Mouse (Mus musculus): ENCODE results near the gene Ucn2. TPM values are rescaled to one million over a fixed set of nuclear protein-coding genes. Genes with fewer than 3 reads are reported as not detected.

Ucn2 gene
- total and polyA plus RNA-seq, 3 experiments: 0.38 TPM; not detected in 2

DNA sequence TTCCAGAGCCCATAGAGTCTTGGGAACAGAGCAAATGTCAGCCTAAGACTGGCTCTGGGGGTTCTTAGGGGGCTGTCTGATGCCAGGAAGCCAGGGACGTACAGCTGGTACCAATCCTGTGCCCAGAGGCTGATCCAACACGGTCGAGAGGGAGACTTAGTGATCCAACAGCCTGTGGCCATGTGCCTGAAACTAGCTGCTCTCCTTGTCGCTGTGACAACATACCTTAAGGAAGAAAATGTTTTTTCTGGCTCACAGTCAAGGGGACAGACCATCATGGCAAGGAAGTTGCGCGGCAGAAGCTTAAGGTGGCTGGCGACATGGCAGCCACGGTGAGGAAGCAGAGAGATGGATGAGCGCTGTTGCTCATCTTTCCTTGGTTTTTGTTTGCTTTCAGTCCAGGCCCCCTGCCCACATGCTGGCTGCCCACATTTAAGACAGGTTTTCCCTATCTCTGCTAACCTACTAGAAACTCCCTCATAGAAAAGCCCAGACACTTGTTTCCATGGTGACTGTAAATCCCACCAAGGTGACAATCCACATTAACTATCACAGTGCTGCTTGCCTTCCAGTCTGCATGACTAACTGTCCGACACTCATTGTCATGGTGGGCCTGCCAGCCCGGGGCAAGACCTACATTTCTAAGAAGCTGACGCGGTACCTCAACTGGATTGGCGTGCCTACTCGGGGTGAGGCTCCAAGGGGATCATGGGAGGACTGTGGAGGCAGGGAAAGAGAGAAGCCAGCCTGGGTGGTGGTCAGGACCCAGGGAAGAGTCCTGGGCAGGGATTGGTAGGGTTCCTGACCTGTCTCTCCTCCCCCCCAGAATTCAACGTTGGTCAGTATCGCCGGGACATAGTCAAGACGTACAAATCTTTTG, 12.7 kb downstream of the Ucn2 start:
- Histone ChIP-seq H3K27me3 (ENCODE audit: insufficient read depth, low read length) (no peaks in the 10 kb centered on the region), H3K4me3 (ENCODE audit: low read depth, low read length) (peak overlapping the region; percentile 56; the same call in 1 of the 2 replicates), H3K36me3 (replicated peaks) (peaks cover 53% of the 10 kb centered on the region), H3K4me1 (ENCODE audit: insufficient read depth, low read depth, low read length) (peaks cover 67% of the 10 kb centered on the region), H3K9me3 (replicated peaks) (no peaks in the 10 kb centered on the region)
- DNase-seq (ENCODE audit: low spot score) (no peak), ATAC-seq (ENCODE audit: extremely low read depth, insufficient number of reproducible peaks, low FRiP score, poor library complexity, severe bottlenecking) (no peak)
- TF ChIP-seq CTCF (IDR thresholded peaks at IDR 0.05; ENCODE audit: low read depth, low read length) (no peak), POLR2AphosphoS5 (IDR thresholded peaks at IDR 0.05; ENCODE audit: insufficient replicate concordance, low read depth, low read length) (no peak), GATA2 (IDR thresholded peaks at IDR 0.05; ENCODE audit: borderline replicate concordance, low read depth, low read length) (no peak), GATA1 (IDR thresholded peaks at IDR 0.05; ENCODE audit: borderline replicate concordance, low read length) (no peak)

DNA sequence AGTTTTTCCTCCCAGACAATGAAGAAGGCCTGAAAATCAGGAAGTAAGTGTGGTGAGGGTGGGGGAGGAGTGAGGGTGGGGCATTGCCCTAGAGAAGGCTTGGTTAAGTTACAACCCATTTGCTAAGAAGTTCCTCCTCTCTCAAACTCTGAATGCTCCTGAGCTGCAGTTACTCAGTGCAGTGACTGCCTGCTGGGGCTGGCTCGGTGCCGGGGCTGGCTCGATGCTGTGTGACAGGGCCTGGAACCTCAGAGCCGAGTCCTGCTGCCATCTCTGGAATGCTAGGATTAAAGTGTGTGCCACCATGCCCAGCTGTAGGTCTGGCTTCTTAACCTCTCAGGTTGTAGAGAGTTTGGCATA, 13.3 kb downstream of the Ucn2 start:
- peak overlapping the region; percentile 56; the same call in 1 of the 2 replicates for H3K4me3 ChIP-seq (ENCODE audit: low read depth, low read length)
- peaks cover 61% of the 10 kb centered on the region for H3K4me1 ChIP-seq (ENCODE audit: insufficient read depth, low read depth, low read length)

DNA sequence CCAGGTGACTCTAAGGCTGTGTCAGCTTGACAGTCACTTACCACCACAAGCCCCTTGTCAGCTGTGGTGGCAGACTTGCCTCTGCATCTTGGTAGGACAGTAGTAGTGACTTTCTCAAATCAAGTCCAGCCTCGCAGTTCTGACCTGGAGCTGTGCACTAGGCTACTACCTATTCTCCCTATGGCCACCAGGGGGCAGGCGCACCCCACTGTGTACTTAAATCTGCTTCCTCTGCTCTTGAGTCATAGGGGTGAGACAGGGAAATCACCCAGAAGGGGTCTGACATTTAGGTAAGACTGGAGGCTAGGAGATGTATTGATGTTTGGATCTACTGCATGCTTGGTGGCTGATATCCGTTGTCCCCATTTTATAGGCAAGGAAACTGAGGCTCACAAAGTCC, 14.9 kb downstream of the Ucn2 start:
- no peaks in the 10 kb centered on the region for H3K27me3 ChIP-seq (ENCODE audit: insufficient read depth, low read length)
- ATAC-seq (ENCODE audit: extremely low read depth, insufficient number of reproducible peaks, low FRiP score, poor library complexity, severe bottlenecking) (peak; percentile 52; the same call in 1 of the 2 replicates), DNase-seq (ENCODE audit: low spot score) (peak; percentile 71)
- no peaks in the 10 kb centered on the region for H3K9me3 ChIP-seq (replicated peaks)
- no peak for TF ChIP-seq POLR2AphosphoS5 (IDR thresholded peaks at IDR 0.05; ENCODE audit: insufficient replicate concordance, low read depth, low read length)
- peak; percentile 97 for TF ChIP-seq CTCF (IDR thresholded peaks at IDR 0.05; ENCODE audit: low read depth, low read length)
- H3K4me1 ChIP-seq (ENCODE audit: insufficient read depth, low read depth, low read length): peaks cover 49% of the 10 kb centered on the region
- peaks cover 65% of the 10 kb centered on the region for H3K36me3 ChIP-seq (replicated peaks)
- no peak overlapping the region for H3K4me3 ChIP-seq (ENCODE audit: low read depth, low read length)

More for the DNA sequence above, 13.3 kb downstream of the Ucn2 start:
- H3K27me3 ChIP-seq (ENCODE audit: insufficient read depth, low read length): no peaks in the 10 kb centered on the region
- H3K36me3 ChIP-seq (replicated peaks): peaks cover 53% of the 10 kb centered on the region
- ATAC-seq (ENCODE audit: extremely low read depth, insufficient number of reproducible peaks, low FRiP score, poor library complexity, severe bottlenecking): no peak; the same call in 1 of the 2 replicates
- no peaks in the 10 kb centered on the region for H3K9me3 ChIP-seq (replicated peaks)
- peak; percentile 69 for DNase-seq (ENCODE audit: low spot score)
- no peak for TF ChIP-seq GATA1 (IDR thresholded peaks at IDR 0.05; ENCODE audit: borderline replicate concordance, low read length)
- no peak for TF ChIP-seq CTCF (IDR thresholded peaks at IDR 0.05; ENCODE audit: low read depth, low read length)
- TF ChIP-seq GATA2 (IDR thresholded peaks at IDR 0.05; ENCODE audit: borderline replicate concordance, low read depth, low read length): no peak
- no peak for TF ChIP-seq POLR2AphosphoS5 (IDR thresholded peaks at IDR 0.05; ENCODE audit: insufficient replicate concordance, low read depth, low read length)
- TF ChIP-seq TAL1 (conservative IDR thresholded peaks at IDR 0.05; ENCODE audit: low read depth, low read length): no peak

DNA sequence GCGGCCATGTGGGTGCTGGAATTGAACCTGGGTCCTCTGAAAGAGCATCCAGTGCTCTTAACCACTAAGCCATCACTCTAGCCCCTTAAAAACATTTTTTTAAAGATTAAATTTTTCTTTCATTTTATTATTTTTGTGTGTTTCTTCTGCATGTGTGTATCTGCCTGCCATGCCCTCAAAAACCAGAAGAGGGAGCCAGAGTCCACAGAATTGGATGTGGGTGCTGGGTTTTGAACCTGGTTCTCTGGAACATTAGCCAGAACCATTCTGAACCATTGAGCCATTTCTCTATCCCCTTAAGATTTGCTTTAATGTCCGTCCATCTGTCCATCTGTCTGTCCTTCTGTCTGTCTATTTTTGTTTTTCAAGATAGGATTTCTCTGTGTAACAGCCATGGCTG, 17.4 kb downstream of the Ucn2 start:
- Histone ChIP-seq H3K9me3 (replicated peaks) (no peaks in the 10 kb centered on the region), H3K4me1 (ENCODE audit: insufficient read depth, low read depth, low read length) (peaks cover 32% of the 10 kb centered on the region), H3K36me3 (replicated peaks) (peaks cover 75% of the 10 kb centered on the region), H3K27me3 (ENCODE audit: insufficient read depth, low read length) (no peaks in the 10 kb centered on the region), H3K4me3 (ENCODE audit: low read depth, low read length) (no peak overlapping the region)
- DNase-seq (ENCODE audit: low spot score) (no peak), ATAC-seq (ENCODE audit: extremely low read depth, insufficient number of reproducible peaks, low FRiP score, poor library complexity, severe bottlenecking) (no peak)
- TF ChIP-seq GATA1 (IDR thresholded peaks at IDR 0.05; ENCODE audit: borderline replicate concordance, low read length) (no peak), CTCF (IDR thresholded peaks at IDR 0.05; ENCODE audit: low read depth, low read length) (peak; percentile 41), POLR2AphosphoS5 (IDR thresholded peaks at IDR 0.05; ENCODE audit: insufficient replicate concordance, low read depth, low read length) (no peak), TAL1 (conservative IDR thresholded peaks at IDR 0.05; ENCODE audit: low read depth, low read length) (no peak), GATA2 (IDR thresholded peaks at IDR 0.05; ENCODE audit: borderline replicate concordance, low read depth, low read length) (no peak)

DNA sequence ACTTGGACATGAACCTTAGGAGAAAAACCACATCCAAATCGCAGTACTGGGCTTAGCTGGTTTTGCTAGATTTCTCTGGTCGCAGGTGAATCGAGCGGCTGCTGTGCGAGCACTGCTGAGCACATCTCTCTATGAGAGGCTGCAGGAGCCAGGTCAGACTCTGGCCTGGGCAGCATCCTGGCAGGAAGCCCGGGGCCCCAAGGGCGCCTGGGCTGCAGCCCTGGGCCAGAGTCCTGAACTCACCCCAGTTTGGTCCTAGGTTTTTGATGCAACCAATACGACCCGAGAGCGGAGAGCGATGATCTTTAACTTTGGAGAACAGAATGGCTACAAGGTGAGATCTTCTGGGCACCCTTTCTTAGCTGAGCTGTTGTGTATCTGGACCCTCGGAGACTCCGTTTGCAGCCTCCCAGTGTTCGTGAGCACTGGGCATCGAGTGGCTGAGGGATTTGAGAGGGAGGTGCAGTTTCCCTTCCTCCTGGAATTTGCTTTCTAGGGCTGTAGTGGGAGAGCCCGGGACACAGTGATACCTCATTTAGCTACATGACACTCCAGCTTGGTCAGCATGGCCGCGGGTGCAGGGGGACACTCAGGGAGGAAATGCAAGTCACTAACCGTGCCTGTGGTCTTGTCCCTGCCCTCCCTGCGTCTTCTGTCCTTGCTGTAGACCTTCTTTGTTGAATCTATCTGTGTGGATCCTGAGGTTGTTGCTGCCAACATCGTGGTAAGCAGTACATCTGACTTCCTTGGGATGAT, 21.4 kb downstream of the Ucn2 start:
- ATAC-seq (ENCODE audit: extremely low read depth, insufficient number of reproducible peaks, low FRiP score, poor library complexity, severe bottlenecking): no peak
- no peaks in the 10 kb centered on the region for H3K9me3 ChIP-seq (replicated peaks)
- no peak overlapping the region for H3K4me3 ChIP-seq (ENCODE audit: low read depth, low read length)
- no peak for DNase-seq (ENCODE audit: low spot score)
- H3K27me3 ChIP-seq (ENCODE audit: insufficient read depth, low read length): no peaks in the 10 kb centered on the region
- peaks cover 74% of the 10 kb centered on the region for H3K36me3 ChIP-seq (replicated peaks)
- H3K4me1 ChIP-seq (ENCODE audit: insufficient read depth, low read depth, low read length): peaks cover 14% of the 10 kb centered on the region
- TF ChIP-seq GATA1 (IDR thresholded peaks at IDR 0.05; ENCODE audit: borderline replicate concordance, low read length) (no peak), GATA2 (IDR thresholded peaks at IDR 0.05; ENCODE audit: borderline replicate concordance, low read depth, low read length) (no peak), TAL1 (conservative IDR thresholded peaks at IDR 0.05; ENCODE audit: low read depth, low read length) (no peak), CTCF (IDR thresholded peaks at IDR 0.05; ENCODE audit: low read depth, low read length) (no peak), POLR2AphosphoS5 (IDR thresholded peaks at IDR 0.05; ENCODE audit: insufficient replicate concordance, low read depth, low read length) (no peak)

DNA sequence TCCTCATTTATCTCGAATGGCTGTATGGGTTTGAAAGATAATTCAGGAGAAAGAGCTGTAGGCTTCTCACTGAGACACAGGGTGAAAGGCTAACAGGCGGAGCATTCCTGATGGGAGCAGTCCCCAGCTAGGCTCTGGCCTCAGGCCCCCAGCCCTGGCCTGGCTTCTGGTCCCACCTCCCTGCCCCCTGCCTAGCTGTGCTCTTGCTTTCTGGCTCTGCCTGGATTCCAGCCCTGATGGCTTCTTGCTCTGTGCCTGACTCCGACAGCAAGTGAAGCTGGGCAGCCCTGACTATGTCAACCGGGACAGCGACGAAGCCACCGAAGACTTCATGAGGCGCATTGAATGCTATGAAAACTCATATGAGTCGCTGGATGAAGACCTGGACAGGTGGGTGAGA, 22.3 kb downstream of the Ucn2 start:
- DNase-seq (ENCODE audit: low spot score) (no peak), ATAC-seq (ENCODE audit: extremely low read depth, insufficient number of reproducible peaks, low FRiP score, poor library complexity, severe bottlenecking) (no peak)
- Histone ChIP-seq H3K36me3 (replicated peaks) (peaks cover 69% of the 10 kb centered on the region), H3K27me3 (ENCODE audit: insufficient read depth, low read length) (no peaks in the 10 kb centered on the region), H3K9me3 (replicated peaks) (no peaks in the 10 kb centered on the region), H3K4me3 (ENCODE audit: low read depth, low read length) (no peak overlapping the region), H3K4me1 (ENCODE audit: insufficient read depth, low read depth, low read length) (peaks cover 14% of the 10 kb centered on the region)
- TF ChIP-seq GATA1 (IDR thresholded peaks at IDR 0.05; ENCODE audit: borderline replicate concordance, low read length) (no peak), POLR2AphosphoS5 (IDR thresholded peaks at IDR 0.05; ENCODE audit: insufficient replicate concordance, low read depth, low read length) (no peak), CTCF (IDR thresholded peaks at IDR 0.05; ENCODE audit: low read depth, low read length) (no peak), GATA2 (IDR thresholded peaks at IDR 0.05; ENCODE audit: borderline replicate concordance, low read depth, low read length) (no peak), TAL1 (conservative IDR thresholded peaks at IDR 0.05; ENCODE audit: low read depth, low read length) (no peak)
